Mouse (Mus musculus) thymus, adult 2 months (tissue): ENCODE data around the gene Mybpc2.

Experiments
- CTCF ChIP-seq: fragments of 200-500 bp; IDR thresholded peaks from 2 replicates; pipeline ENCODE4 v1.5.1; 2012; ENCODE audit warnings: mild to moderate bottlenecking, control low read depth, low read length, moderate library complexity, borderline replicate concordance; ENCODE audit not compliant: control insufficient read depth, poor library complexity, insufficient read depth; ENCODE audit errors: extremely low read depth
- POLR2A ChIP-seq: fragments of 200-500 bp; IDR thresholded peaks from 2 replicates; pipeline ENCODE4 v1.6.1; 2012; ENCODE audit warnings: mild to moderate bottlenecking, low read length, control low read depth, moderate library complexity; ENCODE audit not compliant: control insufficient read depth, poor library complexity, insufficient read depth; ENCODE audit errors: extremely low read depth

DNA sequence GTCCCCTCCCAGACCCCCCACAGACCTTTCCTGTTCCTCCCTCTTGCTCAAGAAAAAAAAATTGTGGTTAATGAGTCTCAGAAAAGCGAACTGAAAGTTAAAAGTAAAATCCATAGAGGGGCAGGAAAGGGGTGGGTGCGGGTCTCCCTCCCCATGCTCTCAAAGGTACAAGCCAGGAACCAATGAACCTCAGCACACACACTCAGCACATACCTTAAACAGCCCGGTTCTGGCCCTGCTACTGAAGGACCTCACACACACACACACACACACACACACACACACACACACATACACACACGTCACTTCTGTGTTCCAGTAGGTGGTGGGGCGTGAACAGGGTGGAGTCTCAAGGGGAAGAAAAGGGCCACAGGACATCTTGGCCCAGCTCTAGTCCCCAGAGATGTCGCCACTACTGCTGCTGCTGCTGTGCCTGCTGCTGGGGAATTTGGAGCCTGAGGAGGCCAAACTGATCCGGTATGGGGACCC is 47.8 kb upstream of the Mybpc2 start, which contains the start of gene Napsa:
- no peak for TF ChIP-seq POLR2A
- TF ChIP-seq CTCF: no peak
